Mouse (Mus musculus): ENCODE measurements around the gene Scn4b. TPM values are rescaled to one million over a fixed set of nuclear protein-coding genes. Genes with fewer than 3 reads are reported as not detected.

Scn4b gene
- polyA plus RNA-seq, 1 experiment from 2014 or later, result 1.0 TPM

GRCm38 (mm10) chr9:45182521-45182920, 44.3 kb downstream of the Scn4b start:
- no peak overlapping the region for H3K4me3 ChIP-seq (ENCODE audit: low read length)
- 47% methylated on average over 3 of the region's 3 CpGs for WGBS
- no peak overlapping the region for H3K4me2 ChIP-seq (replicated peaks; ENCODE audit: low read depth, low read length)
- no peaks in the 10 kb centered on the region for H3K27me3 ChIP-seq (ENCODE audit: insufficient read depth, low read length)
- ATAC-seq (ENCODE audit: low FRiP score, low TSS enrichment), result no peak
- H3K27ac ChIP-seq (ENCODE audit: low read length), result no peak overlapping the region
- H3K9me3 ChIP-seq (ENCODE audit: low read length), result no peaks in the 10 kb centered on the region
- H3K36me3 ChIP-seq (ENCODE audit: insufficient read depth, low read length), result no peaks in the 10 kb centered on the region
- no peak overlapping the region for H3K9ac ChIP-seq (replicated peaks; ENCODE audit: low read length)
- H3K4me1 ChIP-seq (ENCODE audit: insufficient read depth, low read length), result no peaks in the 10 kb centered on the region

DNA sequence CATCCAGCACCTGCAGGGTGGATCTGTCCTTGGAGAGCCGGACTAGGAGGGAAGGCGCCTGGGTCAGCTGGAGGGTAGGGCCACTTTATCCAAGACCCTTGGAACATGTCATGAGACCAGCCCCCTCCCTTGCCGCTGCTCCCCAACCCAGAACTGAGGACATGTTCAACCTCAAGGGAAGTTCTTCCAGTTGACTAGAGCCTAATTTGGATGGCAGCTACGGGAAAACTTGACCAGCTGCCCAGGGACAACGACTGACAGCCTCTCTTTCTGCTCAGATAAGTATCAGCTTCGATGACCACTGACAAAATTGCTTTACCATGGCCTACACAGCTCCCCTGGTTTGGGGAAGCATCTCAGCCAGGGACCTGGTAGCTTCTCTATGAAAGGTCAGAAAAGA, 45.1 kb downstream of the Scn4b start:
- no peak for ATAC-seq (ENCODE audit: low FRiP score, low TSS enrichment)
- H3K4me1 ChIP-seq (ENCODE audit: insufficient read depth, low read length), result no peaks in the 10 kb centered on the region
- H3K4me2 ChIP-seq (replicated peaks; ENCODE audit: low read depth, low read length), result no peak overlapping the region
- no peaks in the 10 kb centered on the region for H3K9me3 ChIP-seq (ENCODE audit: low read length)
- no peaks in the 10 kb centered on the region for H3K27me3 ChIP-seq (ENCODE audit: insufficient read depth, low read length)
- WGBS, result 83% methylated on average over 6 of the region's 6 CpGs
- no peak overlapping the region for H3K4me3 ChIP-seq (ENCODE audit: low read length)
- H3K36me3 ChIP-seq (ENCODE audit: insufficient read depth, low read length), result no peaks in the 10 kb centered on the region
- H3K27ac ChIP-seq (ENCODE audit: low read length), result no peak overlapping the region
- no peak overlapping the region for H3K9ac ChIP-seq (replicated peaks; ENCODE audit: low read length)

- no peaks in the 10 kb centered on the region for H3K36me3 ChIP-seq (ENCODE audit: insufficient read depth, low read length)
- no peaks in the 10 kb centered on the region for H3K27me3 ChIP-seq (ENCODE audit: insufficient read depth, low read length)
- H3K27ac ChIP-seq (ENCODE audit: low read length), result no peak overlapping the region
- no peaks in the 10 kb centered on the region for H3K9me3 ChIP-seq (ENCODE audit: low read length)
- H3K4me2 ChIP-seq (replicated peaks; ENCODE audit: low read depth, low read length), result no peak overlapping the region
- H3K9ac ChIP-seq (replicated peaks; ENCODE audit: low read length), result no peak overlapping the region
- 76% methylated on average over 4 of the region's 4 CpGs for WGBS
- no peaks in the 10 kb centered on the region for H3K4me1 ChIP-seq (ENCODE audit: insufficient read depth, low read length)
- ATAC-seq (ENCODE audit: low FRiP score, low TSS enrichment), result no peak
- H3K4me3 ChIP-seq (ENCODE audit: low read length), result no peak overlapping the region
Measured at GRCm38 (mm10) chr9:45185250-45185649, 47.1 kb downstream of the Scn4b start.

GRCm38 (mm10) chr9:45188570-45189563, 50.7 kb downstream of the Scn4b start:
- no peak overlapping the region for H3K4me2 ChIP-seq (replicated peaks; ENCODE audit: low read depth, low read length)
- no peak overlapping the region for H3K4me3 ChIP-seq (ENCODE audit: low read length)
- no peaks in the 10 kb centered on the region for H3K27me3 ChIP-seq (ENCODE audit: insufficient read depth, low read length)
- H3K9ac ChIP-seq (replicated peaks; ENCODE audit: low read length), result no peak overlapping the region
- no peaks in the 10 kb centered on the region for H3K9me3 ChIP-seq (ENCODE audit: low read length)
- no peak overlapping the region for H3K27ac ChIP-seq (ENCODE audit: low read length)
- no peaks in the 10 kb centered on the region for H3K4me1 ChIP-seq (ENCODE audit: insufficient read depth, low read length)
- WGBS, result 80% methylated on average over 10 of the region's 10 CpGs
- H3K36me3 ChIP-seq (ENCODE audit: insufficient read depth, low read length), result no peaks in the 10 kb centered on the region
- ATAC-seq (ENCODE audit: low FRiP score, low TSS enrichment), result no peak

DNA sequence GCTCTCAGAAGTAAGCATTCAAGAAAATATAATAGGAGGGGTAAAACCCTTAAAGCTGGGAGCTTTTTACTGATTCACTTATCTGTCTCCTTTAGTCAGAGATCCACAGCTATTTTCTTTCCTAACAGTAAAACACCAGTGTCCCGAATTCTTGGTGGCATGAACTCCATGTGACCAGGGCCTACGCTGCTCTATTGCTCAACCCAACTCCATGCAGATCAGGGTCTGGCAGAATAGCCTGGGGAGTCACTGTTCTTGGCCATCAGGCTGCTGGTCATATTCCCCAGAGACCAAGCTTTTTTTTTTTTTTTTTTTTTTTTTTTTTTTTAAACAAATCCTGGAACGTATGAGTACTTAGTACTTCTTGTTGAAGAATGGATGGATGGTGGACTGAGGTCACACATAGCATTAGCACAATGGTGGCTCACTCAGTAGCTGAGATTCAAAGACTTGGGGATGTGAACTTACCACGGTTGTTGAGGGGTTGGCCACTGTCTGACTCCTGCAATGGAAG, 51.5 kb downstream of the Scn4b start:
- Histone ChIP-seq H3K9ac (replicated peaks; ENCODE audit: low read length) (no peak overlapping the region), H3K27ac (ENCODE audit: low read length) (no peak overlapping the region), H3K9me3 (ENCODE audit: low read length) (no peaks in the 10 kb centered on the region), H3K4me2 (replicated peaks; ENCODE audit: low read depth, low read length) (no peak overlapping the region), H3K27me3 (ENCODE audit: insufficient read depth, low read length) (no peaks in the 10 kb centered on the region), H3K36me3 (ENCODE audit: insufficient read depth, low read length) (no peaks in the 10 kb centered on the region), H3K4me3 (ENCODE audit: low read length) (no peak overlapping the region), H3K4me1 (ENCODE audit: insufficient read depth, low read length) (no peaks in the 10 kb centered on the region)
- 81% methylated on average over 4 of the region's 4 CpGs for WGBS
- no peak for ATAC-seq (ENCODE audit: low FRiP score, low TSS enrichment)

DNA sequence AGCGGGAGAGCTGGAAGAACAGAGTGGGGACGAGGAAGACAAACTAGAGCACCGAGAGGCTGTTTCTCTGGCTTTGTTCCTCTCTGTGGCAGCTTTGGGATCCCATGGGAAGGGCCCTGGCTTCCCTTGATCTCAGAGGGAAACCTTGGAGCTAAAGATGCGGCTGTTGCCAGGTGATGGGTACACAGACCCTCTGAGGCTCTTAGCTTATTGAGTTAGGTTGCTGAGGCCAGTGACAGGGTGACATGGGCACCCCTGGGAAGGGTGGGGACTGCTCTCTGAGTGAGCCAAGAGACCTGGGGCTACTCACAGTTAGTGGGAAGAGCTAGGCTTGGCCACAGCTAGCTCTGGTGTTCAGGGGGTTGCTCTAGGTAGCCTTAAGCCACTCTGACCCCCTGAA, 57.3 kb downstream of the Scn4b start:
- Histone ChIP-seq H3K27me3 (ENCODE audit: insufficient read depth, low read length) (no peaks in the 10 kb centered on the region), H3K4me2 (replicated peaks; ENCODE audit: low read depth, low read length) (no peak overlapping the region), H3K27ac (ENCODE audit: low read length) (no peak overlapping the region), H3K9ac (replicated peaks; ENCODE audit: low read length) (no peak overlapping the region), H3K4me1 (ENCODE audit: insufficient read depth, low read length) (no peaks in the 10 kb centered on the region), H3K4me3 (ENCODE audit: low read length) (no peak overlapping the region), H3K9me3 (ENCODE audit: low read length) (no peaks in the 10 kb centered on the region), H3K36me3 (ENCODE audit: insufficient read depth, low read length) (no peaks in the 10 kb centered on the region)
- no peak for ATAC-seq (ENCODE audit: low FRiP score, low TSS enrichment)
- 78% methylated on average over 4 of the region's 4 CpGs for WGBS

GRCm38 (mm10) chr9:45196125-45196830, 58.1 kb downstream of the Scn4b start:
- Histone ChIP-seq H3K9me3 (ENCODE audit: low read length) (no peaks in the 10 kb centered on the region), H3K27ac (ENCODE audit: low read length) (no peak overlapping the region), H3K4me2 (replicated peaks; ENCODE audit: low read depth, low read length) (no peak overlapping the region), H3K9ac (replicated peaks; ENCODE audit: low read length) (no peak overlapping the region), H3K27me3 (ENCODE audit: insufficient read depth, low read length) (no peaks in the 10 kb centered on the region), H3K36me3 (ENCODE audit: insufficient read depth, low read length) (no peaks in the 10 kb centered on the region), H3K4me3 (ENCODE audit: low read length) (no peak overlapping the region), H3K4me1 (ENCODE audit: insufficient read depth, low read length) (no peaks in the 10 kb centered on the region)
- WGBS, result 67% methylated on average over 8 of the region's 8 CpGs
- ATAC-seq (ENCODE audit: low FRiP score, low TSS enrichment), result no peak

DNA sequence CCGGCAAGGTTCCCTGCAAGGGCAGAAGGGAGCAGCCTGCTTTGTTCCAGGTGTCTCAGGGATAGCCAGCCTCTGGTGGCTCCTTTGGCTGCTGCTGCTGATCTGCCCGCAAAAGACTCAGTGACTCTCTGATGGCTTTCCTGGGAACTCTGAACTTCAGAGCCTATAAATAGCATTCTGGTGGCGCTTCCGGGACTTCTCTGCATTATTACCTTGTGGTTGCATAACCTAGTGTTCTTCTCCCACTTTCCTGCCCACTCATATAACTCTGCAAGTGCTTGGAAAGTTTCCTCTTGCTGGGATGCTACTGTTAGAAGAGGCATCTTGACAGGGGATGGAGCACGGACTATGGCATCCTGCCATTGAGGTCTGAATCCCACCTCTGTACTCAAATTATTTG, 59.4 kb downstream of the Scn4b start:
- Histone ChIP-seq H3K4me3 (ENCODE audit: low read length) (no peak overlapping the region), H3K4me1 (ENCODE audit: insufficient read depth, low read length) (no peaks in the 10 kb centered on the region), H3K9ac (replicated peaks; ENCODE audit: low read length) (no peak overlapping the region), H3K36me3 (ENCODE audit: insufficient read depth, low read length) (no peaks in the 10 kb centered on the region), H3K4me2 (replicated peaks; ENCODE audit: low read depth, low read length) (no peak overlapping the region), H3K27ac (ENCODE audit: low read length) (no peak overlapping the region), H3K27me3 (ENCODE audit: insufficient read depth, low read length) (no peaks in the 10 kb centered on the region), H3K9me3 (ENCODE audit: low read length) (no peaks in the 10 kb centered on the region)
- WGBS, result 80% methylated on average over 5 of the region's 5 CpGs
- no peak for ATAC-seq (ENCODE audit: low FRiP score, low TSS enrichment)

DNA sequence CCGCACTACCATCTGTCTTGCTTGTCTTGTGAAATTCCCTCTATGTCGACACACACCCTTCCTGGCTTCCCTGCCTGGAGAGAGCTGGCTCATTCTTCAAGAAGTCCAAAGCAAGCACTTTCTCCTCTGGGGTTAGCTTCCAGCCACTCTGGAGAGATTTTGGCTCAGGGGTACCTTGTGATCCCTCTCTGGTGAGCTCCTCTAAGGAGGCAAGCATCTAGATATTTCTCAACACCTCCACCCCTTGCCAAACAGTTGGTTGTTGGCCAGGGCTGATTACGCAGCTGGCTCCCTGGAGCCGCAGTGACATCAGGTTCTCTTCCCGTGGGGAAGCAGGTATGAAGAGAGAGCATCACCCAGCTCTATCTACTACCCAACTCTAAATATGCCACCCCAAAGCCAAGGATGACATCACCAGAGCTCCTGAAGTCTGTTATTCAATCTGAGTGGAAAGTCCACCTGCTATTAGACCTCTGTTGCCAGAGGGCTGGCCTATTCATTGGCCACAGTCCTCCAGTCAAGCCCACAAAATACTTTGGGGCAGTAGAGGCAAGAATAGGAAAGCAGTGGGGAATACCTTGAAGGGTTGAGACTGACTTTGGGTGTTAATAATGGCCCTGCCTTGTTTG, 63.2 kb downstream of the Scn4b start:
- no peak for ATAC-seq (ENCODE audit: low FRiP score, low TSS enrichment)
- Histone ChIP-seq H3K9ac (replicated peaks; ENCODE audit: low read length) (no peak overlapping the region), H3K4me3 (ENCODE audit: low read length) (no peak overlapping the region), H3K9me3 (ENCODE audit: low read length) (no peaks in the 10 kb centered on the region), H3K36me3 (ENCODE audit: insufficient read depth, low read length) (no peaks in the 10 kb centered on the region), H3K4me2 (replicated peaks; ENCODE audit: low read depth, low read length) (no peak overlapping the region), H3K27me3 (ENCODE audit: insufficient read depth, low read length) (no peaks in the 10 kb centered on the region), H3K4me1 (ENCODE audit: insufficient read depth, low read length) (peaks cover 6% of the 10 kb centered on the region), H3K27ac (ENCODE audit: low read length) (no peak overlapping the region)
- WGBS, result 84% methylated on average over 5 of the region's 5 CpGs

Data from kidney, embryonic 16.5 days (tissue).